Mouse (Mus musculus) CH12.LX (cell line): ENCODE data around the gene Fen1. TPM values are rescaled to one million over a fixed set of nuclear protein-coding genes. Genes with fewer than 3 reads are reported as not detected.
A peak's percentile ranks its signal among the peaks of the same experiment; 100 is the strongest.

Experiments used
- DNase-seq: peaks from one replicate; pipeline ENCODE4 v3.0.0-alpha.2; 2013; ENCODE audit errors: extremely low read depth
- H3K27ac ChIP-seq: 2 replicates; pipeline ENCODE4 v1.5.1; 2012; ENCODE audit warnings: low read depth, mild to moderate bottlenecking, control low read depth, moderate library complexity; ENCODE audit not compliant: insufficient read depth
- H3K27me3 ChIP-seq: replicated peaks from 2 replicates; pipeline ENCODE3; 2012; ENCODE audit warnings: inconsistent platforms
- H3K36me3 ChIP-seq, 2 experiments: replicated peaks in 1 of 2; 2 replicates each; pipeline versions ENCODE3 to v1.6.1; 2012; ENCODE audit warnings: inconsistent platforms in 1 of 2, low read length in 1 of 2, mild to moderate bottlenecking in 1 of 2, mixed read lengths in 1 of 2, moderate library complexity in 1 of 2; ENCODE audit not compliant: control insufficient read depth in 1 of 2, insufficient read depth in 1 of 2
- H3K4me1 ChIP-seq, 2 experiments: 2 replicates each; pipeline ENCODE4 v1.6.1; 2012; ENCODE audit warnings: inconsistent platforms in 1 of 2, moderate library complexity in 1 of 2; ENCODE audit not compliant: insufficient read depth in 2 of 2, control insufficient read depth in 1 of 2
- H3K4me2 ChIP-seq: 2 replicates; pipeline ENCODE4 v1.6.1; 2012; ENCODE audit warnings: low read depth, mild to moderate bottlenecking, control low read depth; ENCODE audit not compliant: poor library complexity, insufficient read depth, severe bottlenecking
- H3K4me3 ChIP-seq, 3 experiments: fragments of 150-350 bp in 1 of 3; sonication (generic) in 1 of 3; replicated peaks in 1 of 3; 2 replicates each; pipeline versions ENCODE3 to v1.5.1; 2011 to 2012; ENCODE audit warnings: low read depth in 2 of 3, low read length in 2 of 3, mild to moderate bottlenecking in 2 of 3, moderate library complexity in 2 of 3, control low read depth in 1 of 3, improper control_type of control experiment in 1 of 3, inconsistent platforms in 1 of 3, mixed read lengths in 1 of 3; ENCODE audit not compliant: poor library complexity in 1 of 3
- H3K79me2 ChIP-seq: replicated peaks from 2 replicates; pipeline ENCODE4 v1.6.1; 2012; ENCODE audit warnings: mild to moderate bottlenecking, moderate library complexity; ENCODE audit not compliant: control insufficient read depth, poor library complexity, insufficient read depth, severe bottlenecking; ENCODE audit errors: extremely low read depth
- H3K9ac ChIP-seq: 2 replicates; pipeline ENCODE4 v1.6.1; 2012; ENCODE audit warnings: low read depth, mild to moderate bottlenecking, control low read depth, moderate library complexity; ENCODE audit not compliant: insufficient read depth
- H3K9me3 ChIP-seq: replicated peaks from 2 replicates; pipeline ENCODE3; 2012; ENCODE audit warnings: low read length, inconsistent platforms, mixed read lengths
- BHLHE40 ChIP-seq: IDR thresholded peaks from 2 replicates; pipeline ENCODE4 v1.6.1; 2011; ENCODE audit warnings: mild to moderate bottlenecking, low read depth, low read length, improper control_type of control experiment
- CHD1 ChIP-seq: IDR thresholded peaks from 2 replicates; pipeline ENCODE4 v1.6.1; 2012; ENCODE audit warnings: low read depth, low read length, improper control_type of control experiment, inconsistent platforms
- CTCF ChIP-seq, 2 experiments: IDR thresholded peaks in 1 of 2; conservative IDR thresholded peaks in 1 of 2; 2 replicates each; pipeline ENCODE4 v1.5.1; 2011 to 2012; ENCODE audit warnings: low read depth in 2 of 2, low read length in 2 of 2, improper control_type of control experiment in 1 of 2, inconsistent platforms in 1 of 2, mild to moderate bottlenecking in 1 of 2, moderate library complexity in 1 of 2
- E2F4 ChIP-seq: IDR thresholded peaks from 2 replicates; pipeline ENCODE4 v1.6.1; 2011; ENCODE audit warnings: low read depth, low read length, improper control_type of control experiment; ENCODE audit not compliant: insufficient replicate concordance
- ELF1 ChIP-seq: IDR thresholded peaks from 2 replicates; pipeline ENCODE4 v1.6.1; 2014; ENCODE audit warnings: low read depth, mild to moderate bottlenecking, inconsistent platforms, low read length, improper control_type of control experiment
- ETS1 ChIP-seq: conservative IDR thresholded peaks from 2 replicates; pipeline ENCODE4 v1.6.1; 2012; ENCODE audit warnings: low read depth, mild to moderate bottlenecking, inconsistent platforms, low read length, improper control_type of control experiment, moderate library complexity
- GABPA ChIP-seq: IDR thresholded peaks from 2 replicates; pipeline ENCODE4 v1.6.1; 2012; ENCODE audit warnings: low read depth, low read length, improper control_type of control experiment, inconsistent platforms; ENCODE audit not compliant: insufficient replicate concordance
- IRF4 ChIP-seq: IDR thresholded peaks from 2 replicates; pipeline ENCODE4 v1.6.1; 2014; ENCODE audit warnings: low read depth, mild to moderate bottlenecking, inconsistent platforms, low read length, improper control_type of control experiment
- JUN ChIP-seq: IDR thresholded peaks from 2 replicates; pipeline ENCODE4 v1.6.1; 2011; ENCODE audit warnings: low read depth, mild to moderate bottlenecking, low read length, improper control_type of control experiment, moderate library complexity; ENCODE audit not compliant: insufficient read depth
- MAFK ChIP-seq: IDR thresholded peaks from 2 replicates; pipeline ENCODE4 v1.6.1; 2011; ENCODE audit warnings: low read length, improper control_type of control experiment; ENCODE audit not compliant: insufficient replicate concordance
- MAX ChIP-seq: IDR thresholded peaks from 2 replicates; pipeline ENCODE4 v1.6.1; 2011; ENCODE audit warnings: low read length, improper control_type of control experiment
- MAZ ChIP-seq: IDR thresholded peaks from 2 replicates; pipeline ENCODE4 v1.6.1; 2012; ENCODE audit warnings: low read depth, mild to moderate bottlenecking, inconsistent platforms, low read length, improper control_type of control experiment, moderate library complexity
- MEF2A ChIP-seq: IDR thresholded peaks from 2 replicates; pipeline ENCODE4 v1.6.1; 2014; ENCODE audit warnings: low read depth, mild to moderate bottlenecking, inconsistent platforms, low read length, improper control_type of control experiment, borderline replicate concordance
- MXI1 ChIP-seq: IDR thresholded peaks from 2 replicates; pipeline ENCODE4 v1.6.1; 2011; ENCODE audit warnings: mild to moderate bottlenecking, low read depth, low read length, improper control_type of control experiment
- MYC ChIP-seq: IDR thresholded peaks from 2 replicates; pipeline ENCODE4 v1.6.1; 2011; ENCODE audit warnings: low read depth, mild to moderate bottlenecking, improper control_type of control experiment, low read length
- POLR2A ChIP-seq: IDR thresholded peaks from 2 replicates; pipeline ENCODE4 v1.6.1; 2011; ENCODE audit warnings: low read depth, mild to moderate bottlenecking, improper control_type of control experiment, low read length
- POLR2AphosphoS2 ChIP-seq: IDR thresholded peaks from 2 replicates; pipeline ENCODE4 v1.6.1; 2011; ENCODE audit warnings: low read depth, low read length, improper control_type of control experiment
- RAD21 ChIP-seq: IDR thresholded peaks from 2 replicates; pipeline ENCODE4 v1.6.1; 2011; ENCODE audit warnings: low read depth, mild to moderate bottlenecking, low read length, improper control_type of control experiment, moderate library complexity
- SIN3A ChIP-seq: IDR thresholded peaks from 2 replicates; pipeline ENCODE4 v1.6.1; 2012; ENCODE audit warnings: low read length, improper control_type of control experiment, inconsistent platforms
- SMC3 ChIP-seq: IDR thresholded peaks from 2 replicates; pipeline ENCODE4 v1.6.1; 2011; ENCODE audit warnings: low read depth, low read length, improper control_type of control experiment
- UBTF ChIP-seq: IDR thresholded peaks from 2 replicates; pipeline ENCODE4 v1.6.1; 2012; ENCODE audit warnings: low read depth, mild to moderate bottlenecking, inconsistent platforms, low read length, improper control_type of control experiment, moderate library complexity
- USF2 ChIP-seq: conservative IDR thresholded peaks from 2 replicates; pipeline ENCODE4 v1.6.1; 2011; ENCODE audit warnings: low read depth, low read length, improper control_type of control experiment
- ZC3H11A ChIP-seq: IDR thresholded peaks from 2 replicates; pipeline ENCODE4 v1.6.1; 2012; ENCODE audit warnings: low read depth, mild to moderate bottlenecking, inconsistent platforms, low read length, improper control_type of control experiment
- ZKSCAN1 ChIP-seq: IDR thresholded peaks from 2 replicates; pipeline ENCODE4 v1.6.1; 2012; ENCODE audit warnings: low read depth, inconsistent platforms, low read length, improper control_type of control experiment, borderline replicate concordance
- ZMIZ1 ChIP-seq: IDR thresholded peaks from 2 replicates; pipeline ENCODE4 v1.6.1; 2012; ENCODE audit warnings: low read depth, mild to moderate bottlenecking, inconsistent platforms, low read length, improper control_type of control experiment
- ZNF384 ChIP-seq: IDR thresholded peaks from 2 replicates; pipeline ENCODE4 v1.6.1; 2012; ENCODE audit warnings: low read depth, low read length, improper control_type of control experiment, inconsistent platforms
- dilution Hi-C: fragments of 300-500 bp; cut with MboI; formaldehyde crosslinking; loops from 2 replicates; pipeline ENCODE4 v1.14.3; 2020; ENCODE audit warnings: low sequenced_read_pairs; ENCODE audit not compliant: extremely low pct_unique_long_range_greater_than_20kb, extremely low pct_ligation_motif_present
- in situ Hi-C: fragments of 300-500 bp; cut with MboI; formaldehyde crosslinking; loops from 3 replicates; pipeline ENCODE4 v1.14.3; 2019; ENCODE audit warnings: low sequenced_read_pairs, low pct_ligation_motif_present, low pct_unique_long_range_greater_than_20kb, mixed read lengths
- polyA plus RNA-seq: library from polyadenylated mRNA; unstranded; fragments of >175 nt; gene quantifications from 2 replicates; pipeline ENCODE4 v1.2.1, GENCODE M21; 2012; ENCODE audit warnings: low read depth; ENCODE audit not compliant: insufficient read length
- total RNA-seq, 2 experiments: library from RNA; depleted of rRNA; stranded (reverse); fragments of 300-350 nt in 1 of 2; fragments of >200 nt in 1 of 2; gene quantifications; 2 replicates each; pipeline ENCODE4 v1.2.3; 2012 to 2014

Gene Fen1
- total and polyA plus RNA-seq, 3 experiments: 111 to 156 (median 125) TPM

DNA sequence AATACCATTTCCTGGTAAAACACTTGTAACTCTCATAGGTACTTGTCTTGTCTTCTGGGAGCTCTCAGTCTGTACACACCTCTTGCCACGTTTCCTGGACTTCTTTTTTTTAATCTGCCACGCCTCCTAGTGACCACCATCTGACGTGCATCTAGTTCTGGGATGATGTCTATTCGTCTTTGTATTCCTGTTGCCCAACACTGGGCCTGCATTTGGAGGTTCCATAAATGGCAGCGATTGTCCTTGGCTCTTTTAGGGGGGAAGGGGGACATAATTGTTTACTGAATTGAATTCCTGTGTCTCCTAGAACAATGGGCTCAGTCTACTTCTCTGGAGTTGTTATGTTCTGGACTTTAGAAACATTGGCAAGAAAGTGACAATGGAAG is 640 bp upstream of the Fen1 start:
- TF ChIP-seq ZNF384 (peak; percentile 87), ZMIZ1 (no peak), POLR2A (no peak; the same call in 1 of the 2 replicates), BHLHE40 (0 out of 2 replicates have a peak, but pooled peaks have one; percentile 10), ETS1 (no peak), POLR2AphosphoS2 (0 out of 2 replicates have a peak, but pooled peaks have one; percentile 10), ZC3H11A (no peak), UBTF (no peak), JUN (no peak), SMC3 (peak; percentile 25), MYC (peak; percentile 92), MAFK (no peak), MAZ (no peak), MXI1 (peak; percentile 97), CTCF (conservative IDR thresholded peaks at IDR 0.05 in 1 of 2, IDR thresholded peaks at IDR 0.05 in 1 of 2; ENCODE audit: low read depth in 2 of 2, low read length in 2 of 2) (peak; percentile 14 to 64; a peak in 3 of 4 replicates), GABPA (no peak), IRF4 (0 out of 2 replicates have a peak, but pooled peaks have one; percentile 27), ELF1 (peak; percentile 51; the same call in 1 of the 2 replicates), E2F4 (0 out of 2 replicates have a peak, but pooled peaks have one; percentile 56), SIN3A (peak; percentile 90; the same call in 1 of the 2 replicates), ZKSCAN1 (no peak), MAX (peak; percentile 82), USF2 (no peak), CHD1 (no peak; the same call in 1 of the 2 replicates), MEF2A (no peak), RAD21 (peak; percentile 35)
- in situ Hi-C loops: loop anchor here (5.0 to 10.0 kb wide), 2 partner anchors 170 to 292 kb away; no protein-coding TSS in a partner anchor
- Histone ChIP-seq H3K9me3 (no peaks in the 10 kb centered on the region), H3K36me3 (peaks cover 54 to 68% of the 10 kb centered on the region in 2 experiments), H3K79me2 (peaks cover 47% of the 10 kb centered on the region), H3K4me1 (peaks cover 0 to 22% of the 10 kb centered on the region in 2 experiments; a peak in 2 of 4 replicates), H3K4me2 (peak overlapping the region; percentile 78), H3K4me3 (peak overlapping the region; percentile 92 to 100 (median 99)), H3K27me3 (no peaks in the 10 kb centered on the region), H3K27ac (no peak overlapping the region), H3K9ac (peak overlapping the region; percentile 99)
- dilution Hi-C loops: no loop called here
- DNase-seq: peak; percentile 75
